Mouse (Mus musculus) forebrain, embryonic 14.5 days (tissue): ENCODE results near the gene Gm8653. TPM values are rescaled to one million over a fixed set of nuclear protein-coding genes. Genes with fewer than 3 reads are reported as not detected.
"Not testable (repeated sequence)": the region's sequence is repeated elsewhere in the genome, so short reads cannot be mapped to it uniquely, and the experiment has no call there.

ENCODE experiments used
- ATAC-seq: fragments of 200-750 bp; cut with Nextera tagmentation; 2 replicates; pipeline ENCODE4 v1.8.0; 2017; ENCODE audit warnings: mild to moderate bottlenecking, moderate library complexity
- DNase-seq: peaks from one replicate; pipeline ENCODE4 v3.0.0-alpha.2; 2015; ENCODE audit warnings: low spot score
- H3K27ac ChIP-seq: fragments of 300-500 bp; sonication (generic); 2 replicates; pipeline ENCODE4 v1.5.1; 2014; ENCODE audit warnings: low read depth, mild to moderate bottlenecking, control low read depth, low read length, moderate library complexity
- H3K27me3 ChIP-seq: fragments of 300-500 bp; sonication (generic); replicated peaks from 2 replicates; pipeline ENCODE4 v1.6.1; 2014; ENCODE audit warnings: low read length, control low read depth, mixed read lengths; ENCODE audit not compliant: control insufficient read depth, insufficient read depth
- H3K36me3 ChIP-seq: fragments of 300-500 bp; sonication (generic); 2 replicates; pipeline ENCODE4 v1.6.1; 2014; ENCODE audit warnings: low read length, control low read depth; ENCODE audit not compliant: control insufficient read depth, insufficient read depth
- H3K4me1 ChIP-seq: fragments of 300-500 bp; sonication (generic); 2 replicates; pipeline ENCODE4 v1.6.1; 2014; ENCODE audit warnings: antibody characterized with exemption, low read length, control low read depth; ENCODE audit not compliant: control insufficient read depth, insufficient read depth
- H3K4me2 ChIP-seq: fragments of 300-500 bp; sonication (generic); 2 replicates; pipeline ENCODE4 v1.6.1; 2014; ENCODE audit warnings: mild to moderate bottlenecking, control low read depth, low read length
- H3K4me3 ChIP-seq: fragments of 300-500 bp; sonication (generic); 2 replicates; pipeline ENCODE4 v1.5.1; 2014; ENCODE audit warnings: low read depth, low read length, control low read depth
- H3K9ac ChIP-seq: fragments of 300-500 bp; sonication (generic); 2 replicates; pipeline ENCODE4 v1.6.1; 2014; ENCODE audit warnings: mild to moderate bottlenecking, low read length, control low read depth, moderate library complexity
- H3K9me3 ChIP-seq: fragments of 300-500 bp; sonication (generic); replicated peaks from 2 replicates; pipeline ENCODE4 v1.6.1; 2016; ENCODE audit warnings: low read length, control low read depth, mixed read lengths; ENCODE audit not compliant: control insufficient read depth
- WGBS: fragments of 180-500 bp; shearing (Covaris S2); extraction: QIAGEN DNeasy Blood & Tissue Kit; methylation state at CpG from one replicate; pipeline ENCODE4 v1.1.7; 2014; 5-methylcytosine and 5-hydroxymethylcytosine counted together
- polyA plus RNA-seq: library from polyadenylated mRNA; unstranded; fragments of >200 nt; fragmentation: Nextera tagmentation; extraction: Ambion mirVana; gene quantifications from 2 replicates; pipeline ENCODE4 v1.2.1, GENCODE M21; 2014

Gm8653 gene
- not detected in 2 replicates for polyA plus RNA-seq

DNA sequence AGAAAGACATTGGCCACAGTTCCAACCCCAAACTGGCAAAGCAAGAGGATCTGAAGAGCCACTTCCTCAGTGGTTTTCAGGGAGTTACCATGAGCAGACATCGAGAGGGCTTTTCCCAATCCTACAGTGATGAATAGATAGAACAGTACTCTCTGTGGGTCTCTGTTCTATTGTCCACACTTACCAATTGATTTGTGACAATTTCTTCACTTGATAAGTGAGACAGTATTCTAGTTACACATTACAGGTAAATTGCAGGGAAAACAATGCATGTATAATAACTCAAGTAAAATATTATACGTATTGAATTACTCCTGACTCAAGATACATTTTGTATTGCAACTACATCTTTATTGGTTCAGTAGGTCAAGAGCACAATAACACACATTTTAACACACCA lies at the start of gene Gm8653:
Gm8653 (minus strand) TSS at position 101 of the 400 bp plus-strand sequence.
- H3K9ac ChIP-seq, H3K4me2 ChIP-seq, H3K36me3 ChIP-seq, H3K27ac ChIP-seq, H3K9me3 ChIP-seq, H3K4me3 ChIP-seq, ATAC-seq, H3K4me1 ChIP-seq, H3K27me3 ChIP-seq, DNase-seq: not testable (repeated sequence)
- no CpG with 5 or more reads among the region's 2 CpGs for WGBS

- ATAC-seq, H3K9me3 ChIP-seq, H3K9ac ChIP-seq, H3K4me2 ChIP-seq, H3K27ac ChIP-seq, H3K36me3 ChIP-seq, H3K4me3 ChIP-seq, DNase-seq, H3K27me3 ChIP-seq, H3K4me1 ChIP-seq: not testable (repeated sequence)
- WGBS: 21% methylated on average over 1 of the region's 2 CpGs
Observed at GRCm38 (mm10) chr7:22229384-22229783, 28.3 kb upstream of the Gm8653 start, which contains the start of gene Gm8453. Gene Gm8453, minus strand, starts transcription at chr7:22229484.

DNA sequence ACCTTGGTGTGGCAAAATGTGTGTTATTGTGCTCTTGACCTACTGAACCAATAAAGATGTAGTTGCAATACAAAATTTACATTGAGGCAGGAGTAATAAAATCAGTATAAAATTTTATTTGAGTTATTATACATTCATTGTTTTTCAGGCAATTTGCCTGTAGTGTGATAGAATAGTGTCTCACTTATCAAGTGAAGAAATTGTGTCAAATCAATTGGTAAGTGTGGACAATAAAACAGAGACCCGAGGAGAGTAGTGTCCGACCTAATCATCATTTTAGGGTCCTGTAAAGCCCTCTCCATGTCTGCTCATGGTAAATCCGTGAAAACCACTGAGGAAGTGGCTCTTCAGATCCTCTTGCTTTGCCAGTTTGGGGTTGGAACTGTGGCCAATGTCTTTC lies 12.0 kb downstream of the Gm8653 start, which contains the start of gene Vmn1r143:
Vmn1r143 (plus strand) TSS at position 301 of the 400 bp plus-strand sequence.
- H3K4me3 ChIP-seq, H3K9ac ChIP-seq, ATAC-seq, H3K27me3 ChIP-seq, H3K4me1 ChIP-seq, H3K36me3 ChIP-seq, H3K9me3 ChIP-seq, H3K4me2 ChIP-seq, DNase-seq, H3K27ac ChIP-seq: not testable (repeated sequence)
- no CpG with 5 or more reads among the region's 3 CpGs for WGBS

GRCm38 (mm10) chr7:22163935-22164334 lies 37.1 kb downstream of the Gm8653 start, which contains the start of gene Vmn1r142:
Gene Vmn1r142, minus strand, starts transcription at chr7:22164035.
- H3K4me1 ChIP-seq, H3K27ac ChIP-seq, H3K4me2 ChIP-seq, H3K4me3 ChIP-seq, H3K27me3 ChIP-seq, H3K9me3 ChIP-seq, H3K9ac ChIP-seq, H3K36me3 ChIP-seq, ATAC-seq, DNase-seq: not testable (repeated sequence)
- WGBS: no CpG with 5 or more reads among the region's 3 CpGs

Other genes with a start within 250 kb of the Gm8653 start
- gene Vmn1r137, start 206.7 kb downstream of the Gm8653 start, polyA plus RNA-seq: not detected in 2 replicates
- not detected in 2 replicates for gene Vmn1r138, start 172.4 kb downstream of the Gm8653 start, polyA plus RNA-seq
- gene Gm6176, start 145.0 kb downstream of the Gm8653 start, polyA plus RNA-seq: not detected in 2 replicates
- not detected in 2 replicates for gene Vmn1r139, start 132.2 kb downstream of the Gm8653 start, polyA plus RNA-seq
- gene Gm16451, start 83.0 kb downstream of the Gm8653 start, polyA plus RNA-seq: not detected in 2 replicates
- not detected in 2 replicates for gene Gm10666, start 66.5 kb downstream of the Gm8653 start, polyA plus RNA-seq
- gene Vmn1r142, start 37.2 kb downstream of the Gm8653 start, polyA plus RNA-seq: not detected in 2 replicates
- gene Vmn1r143, start 11.9 kb downstream of the Gm8653 start, polyA plus RNA-seq: not detected in 2 replicates
- not detected in 2 replicates for gene Gm8453, start 28.2 kb upstream of the Gm8653 start, polyA plus RNA-seq
- not detected in 2 replicates for gene Gm4187, start 128.5 kb upstream of the Gm8653 start, polyA plus RNA-seq
- not detected in 2 replicates for gene Gm8660, start 169.8 kb upstream of the Gm8653 start, polyA plus RNA-seq
- gene Vmn1r148, start 212.3 kb upstream of the Gm8653 start, polyA plus RNA-seq: not detected in 2 replicates
- not detected in 2 replicates for gene Vmn1r149, start 237.0 kb upstream of the Gm8653 start, polyA plus RNA-seq